Mouse (Mus musculus) lung, postnatal 14 days (tissue): ENCODE measurements at regions not wholly inside any gene's neighbourhood (a gene's known extent, or its start where the extent isn't known, plus 50 kb on each side); places are given as distances from the start of the nearest gene placed in this dataset.
A peak's percentile ranks its signal among the peaks of the same experiment; 100 is the strongest.
"Not testable (repeated sequence)": the region's sequence is repeated elsewhere in the genome, so short reads cannot be mapped to it uniquely, and the experiment has no call there.

ENCODE experiments used
- DNase-seq: peaks from one replicate; pipeline ENCODE4 v3.0.0; 2021

GRCm38 (mm10) chr6:95058017-95058416 is 59.0 kb upstream of the Kbtbd8 start:
- DNase-seq = peak; percentile 5

- DNase-seq = no peak
These were observed 60.8 kb upstream of the Kbtbd8 start for GRCm38 (mm10) chr6:95056222-95056621.

- no peak for DNase-seq
These were observed 63.2 kb upstream of the Kbtbd8 start for GRCm38 (mm10) chr6:95053717-95054382.

- DNase-seq = not testable (repeated sequence)
These were observed 75.7 kb upstream of the Kbtbd8 start for GRCm38 (mm10) chr6:95041351-95041750.

GRCm38 (mm10) chr6:95024239-95024638 is 92.8 kb upstream of the Kbtbd8 start:
- no peak for DNase-seq

- no peak for DNase-seq
These were observed 95.3 kb upstream of the Kbtbd8 start for GRCm38 (mm10) chr6:95021724-95022123.

GRCm38 (mm10) chr6:95017911-95018310 is 99.1 kb upstream of the Kbtbd8 start:
- DNase-seq = no peak

- DNase-seq = no peak
These were observed 99.6 kb upstream of the Kbtbd8 start for GRCm38 (mm10) chr6:95017484-95017883.

GRCm38 (mm10) chr6:95013096-95013495 is 103.9 kb upstream of the Kbtbd8 start:
- no peak for DNase-seq

- DNase-seq = no peak
These were observed 110.6 kb upstream of the Kbtbd8 start for GRCm38 (mm10) chr6:95006485-95006884.

- no peak for DNase-seq
These were observed 113.3 kb upstream of the Kbtbd8 start for GRCm38 (mm10) chr6:95003716-95004115.

GRCm38 (mm10) chr6:94999562-94999961 is 117.5 kb upstream of the Kbtbd8 start:
- DNase-seq = no peak

- DNase-seq = peak; percentile 9
These were observed 118.0 kb upstream of the Kbtbd8 start for GRCm38 (mm10) chr6:94999002-94999401.

- no peak for DNase-seq
These were observed 118.7 kb upstream of the Kbtbd8 start for GRCm38 (mm10) chr6:94998371-94998770.

GRCm38 (mm10) chr6:94994376-94994775 is 122.7 kb upstream of the Kbtbd8 start:
- DNase-seq = no peak

- DNase-seq = no peak
These were observed 129.6 kb upstream of the Kbtbd8 start for GRCm38 (mm10) chr6:94987427-94987826.

GRCm38 (mm10) chr6:94986346-94986745 is 130.7 kb upstream of the Kbtbd8 start:
- DNase-seq = peak; percentile 40

GRCm38 (mm10) chr6:94984411-94984895 is 132.6 kb upstream of the Kbtbd8 start:
- no peak for DNase-seq

- no peak for DNase-seq
These were observed 148.4 kb upstream of the Kbtbd8 start for GRCm38 (mm10) chr6:94968683-94969082.

- DNase-seq = no peak
These were observed 150.1 kb upstream of the Kbtbd8 start for GRCm38 (mm10) chr6:94966962-94967361.

GRCm38 (mm10) chr6:94963204-94963603 is 153.8 kb upstream of the Kbtbd8 start:
- DNase-seq = no peak

GRCm38 (mm10) chr6:94962411-94963087 is 154.5 kb upstream of the Kbtbd8 start:
- DNase-seq = no peak

GRCm38 (mm10) chr6:94961821-94962220 is 155.2 kb upstream of the Kbtbd8 start:
- DNase-seq = no peak

- no peak for DNase-seq
These were observed 159.1 kb upstream of the Kbtbd8 start for GRCm38 (mm10) chr6:94957990-94958389.
